Mouse (Mus musculus) duodenum, adult 2 months (tissue): ENCODE data around the gene Fbxw7. TPM values are rescaled to one million over a fixed set of nuclear protein-coding genes. Genes with fewer than 3 reads are reported as not detected.

Experiments
- polyA plus RNA-seq: library from polyadenylated mRNA; depleted of rRNA; stranded (reverse); fragments of >200 nt; gene quantifications from 2 replicates; pipeline ENCODE4 v1.2.3, GENCODE M21; 2012; ENCODE audit warnings: low replicate concordance; rRNA removed

The Fbxw7 gene
- 0.84 and 1.8 TPM in 2 replicates for polyA plus RNA-seq

DNA sequence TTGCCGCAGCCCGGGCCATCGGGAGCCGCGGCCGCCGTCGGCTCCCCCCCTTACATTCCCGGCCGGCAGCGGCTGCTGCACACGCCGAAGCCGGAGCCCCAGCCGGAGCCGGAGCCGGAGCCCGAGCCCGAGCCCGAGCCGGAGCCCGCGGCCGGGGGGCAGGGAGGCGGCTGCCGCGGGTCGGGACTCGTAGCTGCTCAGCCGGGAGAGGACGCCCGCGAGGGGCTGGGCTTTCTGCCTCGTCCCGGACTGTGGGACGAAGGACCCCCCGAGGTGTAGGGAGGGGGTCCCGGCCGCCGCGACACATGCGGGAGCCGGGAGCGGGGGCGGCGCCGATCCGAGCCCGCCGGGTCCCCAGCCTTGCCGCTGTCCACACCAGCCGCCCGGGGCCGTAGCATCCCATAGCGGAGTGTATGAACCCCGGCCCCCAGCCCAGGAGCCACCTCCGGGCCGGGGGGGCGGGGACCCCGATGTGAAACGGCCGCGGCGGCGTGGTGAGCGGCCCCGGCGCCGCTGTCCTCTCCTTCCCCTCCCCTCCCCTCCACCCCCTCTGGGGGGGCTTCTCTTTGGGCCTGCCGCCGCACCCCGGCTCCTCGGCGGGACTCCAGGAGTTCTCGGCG, at the start of gene Fbxw7:
Gene Fbxw7, plus strand, starts transcription at position 507 of the 620 bp plus-strand sequence.

Other genes with a start within 250 kb of the Fbxw7 start
- gene Arfip1, start 232.6 kb upstream of the Fbxw7 start, polyA plus RNA-seq = 3.5 and 5.4 TPM in 2 replicates
- gene Tigd4, start 221.7 kb upstream of the Fbxw7 start, polyA plus RNA-seq = not detected in 2 replicates
- 1.2 and 1.5 TPM in 2 replicates for gene Tmem154, start 149.1 kb upstream of the Fbxw7 start, polyA plus RNA-seq